Mouse (Mus musculus): ENCODE measurements around the gene Lrrfip2. TPM values are rescaled to one million over a fixed set of nuclear protein-coding genes. Genes with fewer than 3 reads are reported as not detected.

Lrrfip2 gene
- polyA plus RNA-seq, 1 experiment from 2014 or later: 37.8 TPM

DNA sequence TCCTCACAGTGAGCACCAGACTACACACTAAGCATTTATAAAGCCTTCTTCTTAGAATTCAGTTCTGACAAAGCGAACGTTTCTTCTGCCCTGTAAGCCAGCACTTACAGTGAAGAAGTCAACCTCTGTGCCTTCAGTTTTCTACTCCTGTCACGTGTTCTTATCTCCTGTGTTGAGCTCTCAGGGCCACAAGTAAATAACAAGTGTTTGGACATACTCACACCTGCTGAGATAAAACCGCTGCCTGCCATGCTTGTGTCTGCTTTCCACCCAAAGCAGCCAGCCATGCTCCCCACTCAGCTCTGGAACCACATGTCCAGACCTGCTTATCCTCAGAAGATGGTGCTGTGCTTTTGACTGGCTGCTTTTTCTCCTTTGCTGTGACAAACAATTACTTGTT, 49.2 kb downstream of the Lrrfip2 start:
- Histone ChIP-seq H3K9ac (ENCODE audit: low read depth, low read length) (no peak overlapping the region), H3K9me3 (ENCODE audit: control insufficient read depth, low read length) (no peaks in the 10 kb centered on the region), H3K4me3 (ENCODE audit: low read length) (no peak overlapping the region), H3K27me3 (ENCODE audit: control insufficient read depth, insufficient read depth, low read length) (no peaks in the 10 kb centered on the region), H3K4me1 (ENCODE audit: control insufficient read depth, insufficient read depth, low read length) (0 out of 2 replicates have a peak, but pooled peaks cover 4% of the 10 kb centered on the region), H3K36me3 (ENCODE audit: control insufficient read depth, insufficient read depth, low read length) (no peaks in the 10 kb centered on the region; the same call in 1 of the 2 replicates), H3K4me2 (replicated peaks; ENCODE audit: low read depth, low read length) (no peak overlapping the region), H3K27ac (ENCODE audit: low read depth, low read length) (no peak overlapping the region)
- no peak for ATAC-seq (ENCODE audit: low FRiP score, low TSS enrichment)
- WGBS: 87% methylated on average over 4 of the region's 4 CpGs

DNA sequence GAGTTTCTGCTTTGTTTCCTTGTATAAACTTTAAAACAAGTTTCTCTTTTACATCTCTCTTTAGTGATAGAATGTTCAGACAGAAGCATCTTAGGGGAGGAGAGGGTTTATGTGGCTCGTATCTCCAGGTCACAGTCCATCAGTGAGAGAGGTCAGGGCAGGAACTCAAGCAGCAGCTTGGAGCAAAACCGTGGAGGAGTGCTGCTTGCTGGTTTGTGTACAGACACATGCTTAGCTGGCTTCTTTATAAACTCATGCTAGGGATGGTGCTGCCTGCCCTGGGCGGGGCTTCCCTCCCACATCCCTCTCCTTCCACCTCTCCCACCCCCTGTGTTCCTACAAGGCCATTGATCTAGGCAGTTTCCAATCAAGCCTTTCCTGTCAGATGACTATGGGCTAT, 53.0 kb downstream of the Lrrfip2 start:
- Histone ChIP-seq H3K27me3 (ENCODE audit: control insufficient read depth, insufficient read depth, low read length) (no peaks in the 10 kb centered on the region), H3K9me3 (ENCODE audit: control insufficient read depth, low read length) (no peaks in the 10 kb centered on the region), H3K36me3 (ENCODE audit: control insufficient read depth, insufficient read depth, low read length) (no peaks in the 10 kb centered on the region), H3K4me1 (ENCODE audit: control insufficient read depth, insufficient read depth, low read length) (0 out of 2 replicates have a peak, but pooled peaks cover 4% of the 10 kb centered on the region), H3K4me2 (replicated peaks; ENCODE audit: low read depth, low read length) (no peak overlapping the region), H3K4me3 (ENCODE audit: low read length) (no peak overlapping the region), H3K27ac (ENCODE audit: low read depth, low read length) (no peak overlapping the region), H3K9ac (ENCODE audit: low read depth, low read length) (no peak overlapping the region)
- 20% methylated on average over 3 of the region's 3 CpGs for WGBS
- ATAC-seq (ENCODE audit: low FRiP score, low TSS enrichment): peak; percentile 72

DNA sequence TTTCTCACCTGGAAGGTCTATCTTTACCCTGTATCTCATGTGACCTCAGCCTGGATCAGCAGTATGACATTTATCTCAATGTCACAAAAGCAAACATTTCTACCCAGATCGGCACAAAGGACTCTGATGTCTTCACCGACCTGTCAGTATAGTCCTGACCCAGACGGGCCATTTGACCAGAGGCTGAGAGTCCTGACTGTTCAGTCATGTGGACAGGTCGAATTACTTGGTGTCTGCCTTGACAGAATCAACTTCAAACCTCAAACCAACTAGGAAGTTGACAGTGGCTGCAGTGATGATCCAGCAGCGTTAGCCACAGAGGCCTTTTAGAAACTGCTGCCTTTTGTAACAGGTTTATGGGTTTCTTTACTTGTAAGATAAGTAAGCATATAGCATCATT, 56.7 kb downstream of the Lrrfip2 start:
- Histone ChIP-seq H3K27ac (ENCODE audit: low read depth, low read length) (no peak overlapping the region), H3K4me2 (replicated peaks; ENCODE audit: low read depth, low read length) (no peak overlapping the region), H3K9me3 (ENCODE audit: control insufficient read depth, low read length) (no peaks in the 10 kb centered on the region), H3K27me3 (ENCODE audit: control insufficient read depth, insufficient read depth, low read length) (no peaks in the 10 kb centered on the region), H3K4me1 (ENCODE audit: control insufficient read depth, insufficient read depth, low read length) (0 out of 2 replicates have a peak, but pooled peaks cover 4% of the 10 kb centered on the region), H3K36me3 (ENCODE audit: control insufficient read depth, insufficient read depth, low read length) (no peaks in the 10 kb centered on the region), H3K9ac (ENCODE audit: low read depth, low read length) (no peak overlapping the region), H3K4me3 (ENCODE audit: low read length) (no peak overlapping the region)
- ATAC-seq (ENCODE audit: low FRiP score, low TSS enrichment): no peak
- WGBS: 35% methylated on average over 5 of the region's 5 CpGs

DNA sequence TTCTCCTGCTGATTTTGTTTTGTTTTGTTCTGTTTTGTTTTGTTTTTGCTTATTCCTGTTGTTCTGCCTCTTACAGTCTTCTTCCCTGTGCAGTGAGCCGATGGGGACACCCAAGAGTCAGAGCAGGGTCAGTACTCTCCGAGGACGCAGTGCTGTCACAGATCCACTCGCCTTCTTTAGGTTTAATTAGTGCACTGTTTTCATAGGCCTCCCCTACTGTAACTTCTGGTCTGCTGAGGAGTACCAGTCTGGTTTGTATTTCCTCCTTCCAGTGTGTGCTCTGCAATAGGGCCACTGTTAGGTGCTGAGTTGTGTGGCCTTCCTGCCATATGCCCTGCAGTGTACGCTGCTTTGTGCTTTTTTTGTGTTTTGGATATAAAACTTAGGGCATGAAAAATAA, 61.6 kb downstream of the Lrrfip2 start:
- H3K4me2 ChIP-seq (replicated peaks; ENCODE audit: low read depth, low read length): no peak overlapping the region
- no peak overlapping the region for H3K4me3 ChIP-seq (ENCODE audit: low read length)
- no peak overlapping the region for H3K9ac ChIP-seq (ENCODE audit: low read depth, low read length)
- H3K27me3 ChIP-seq (ENCODE audit: control insufficient read depth, insufficient read depth, low read length): no peaks in the 10 kb centered on the region
- no peak overlapping the region for H3K27ac ChIP-seq (ENCODE audit: low read depth, low read length)
- peak; percentile 79 for ATAC-seq (ENCODE audit: low FRiP score, low TSS enrichment)
- no peaks in the 10 kb centered on the region for H3K36me3 ChIP-seq (ENCODE audit: control insufficient read depth, insufficient read depth, low read length)
- 37% methylated on average over 5 of the region's 5 CpGs for WGBS
- H3K4me1 ChIP-seq (ENCODE audit: control insufficient read depth, insufficient read depth, low read length): no peaks in the 10 kb centered on the region
- H3K9me3 ChIP-seq (ENCODE audit: control insufficient read depth, low read length): no peaks in the 10 kb centered on the region

DNA sequence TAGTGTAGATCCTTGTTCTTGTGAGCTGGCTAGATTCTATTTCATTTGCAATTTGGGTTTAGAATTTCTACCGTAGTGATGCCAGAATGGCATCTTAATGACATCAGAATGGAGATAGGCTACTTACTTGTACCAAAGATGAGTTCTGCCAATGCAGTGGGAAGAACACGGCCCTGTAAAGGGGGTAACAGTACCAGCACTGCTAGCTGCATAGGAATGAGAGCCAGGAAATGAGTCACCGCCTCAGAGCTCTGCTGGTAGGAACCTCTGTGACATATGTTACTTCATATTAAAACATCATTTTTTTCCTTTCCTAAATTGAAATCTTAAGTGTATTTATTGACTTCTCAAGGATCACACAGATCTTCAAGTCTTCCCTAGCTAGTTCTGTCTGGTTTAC, 64.8 kb downstream of the Lrrfip2 start:
- Histone ChIP-seq H3K36me3 (ENCODE audit: control insufficient read depth, insufficient read depth, low read length) (no peaks in the 10 kb centered on the region), H3K4me1 (ENCODE audit: control insufficient read depth, insufficient read depth, low read length) (no peaks in the 10 kb centered on the region), H3K9ac (ENCODE audit: low read depth, low read length) (no peak overlapping the region), H3K4me3 (ENCODE audit: low read length) (no peak overlapping the region), H3K4me2 (replicated peaks; ENCODE audit: low read depth, low read length) (no peak overlapping the region), H3K27ac (ENCODE audit: low read depth, low read length) (no peak overlapping the region), H3K9me3 (ENCODE audit: control insufficient read depth, low read length) (no peaks in the 10 kb centered on the region), H3K27me3 (ENCODE audit: control insufficient read depth, insufficient read depth, low read length) (no peaks in the 10 kb centered on the region)
- 75% methylated on average over 3 of the region's 3 CpGs for WGBS
- no peak for ATAC-seq (ENCODE audit: low FRiP score, low TSS enrichment)

DNA sequence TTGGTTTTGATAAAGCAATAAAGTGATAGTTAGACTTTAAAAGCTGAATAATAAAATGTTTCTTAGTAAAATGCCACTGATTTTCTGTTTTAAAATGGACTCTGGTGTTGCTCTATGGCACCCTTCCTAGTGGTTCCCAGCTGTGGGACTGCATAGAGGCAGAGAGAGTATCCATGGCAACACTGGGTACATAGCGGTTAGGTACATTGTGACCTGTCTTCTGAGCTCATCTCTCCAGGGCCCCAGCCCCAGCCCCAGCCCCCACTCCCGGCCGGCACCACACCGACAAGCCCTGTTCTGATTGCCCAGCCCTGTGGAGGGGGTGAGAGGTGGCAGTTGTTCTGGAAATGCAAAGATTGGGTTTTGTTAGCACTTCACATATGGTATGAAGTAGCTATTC, 67.5 kb downstream of the Lrrfip2 start:
- H3K27ac ChIP-seq (ENCODE audit: low read depth, low read length): no peak overlapping the region
- no peaks in the 10 kb centered on the region for H3K27me3 ChIP-seq (ENCODE audit: control insufficient read depth, insufficient read depth, low read length)
- H3K36me3 ChIP-seq (ENCODE audit: control insufficient read depth, insufficient read depth, low read length): 0 out of 2 replicates have a peak, but pooled peaks cover 1% of the 10 kb centered on the region
- no peaks in the 10 kb centered on the region for H3K4me1 ChIP-seq (ENCODE audit: control insufficient read depth, insufficient read depth, low read length)
- 76% methylated on average over 4 of the region's 4 CpGs for WGBS
- H3K9me3 ChIP-seq (ENCODE audit: control insufficient read depth, low read length): no peaks in the 10 kb centered on the region
- H3K4me2 ChIP-seq (replicated peaks; ENCODE audit: low read depth, low read length): no peak overlapping the region
- H3K9ac ChIP-seq (ENCODE audit: low read depth, low read length): no peak overlapping the region
- no peak for ATAC-seq (ENCODE audit: low FRiP score, low TSS enrichment)
- H3K4me3 ChIP-seq (ENCODE audit: low read length): no peak overlapping the region

DNA sequence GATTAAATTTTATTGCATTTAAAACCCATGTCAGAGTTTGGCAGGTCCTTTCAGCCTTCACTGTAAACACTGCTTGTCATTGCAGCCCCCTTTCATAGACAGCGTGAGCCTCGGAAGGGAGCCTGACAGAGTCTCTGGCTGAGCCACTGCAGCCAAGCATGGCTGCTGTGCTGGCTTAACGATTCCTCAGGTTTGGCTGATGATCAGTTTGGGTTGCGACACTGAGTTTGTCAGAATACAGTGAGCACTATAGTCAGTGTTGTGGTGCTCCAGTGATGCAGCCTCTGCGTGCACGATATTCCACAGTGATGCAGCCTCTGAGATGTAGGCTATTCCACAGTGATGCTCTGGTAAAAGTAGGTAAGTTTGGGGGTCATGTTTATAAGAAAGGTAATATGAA, 69.5 kb downstream of the Lrrfip2 start:
- no peak overlapping the region for H3K27ac ChIP-seq (ENCODE audit: low read depth, low read length)
- H3K27me3 ChIP-seq (ENCODE audit: control insufficient read depth, insufficient read depth, low read length): no peaks in the 10 kb centered on the region
- no peaks in the 10 kb centered on the region for H3K4me1 ChIP-seq (ENCODE audit: control insufficient read depth, insufficient read depth, low read length)
- no peak overlapping the region for H3K9ac ChIP-seq (ENCODE audit: low read depth, low read length)
- no peak overlapping the region for H3K4me2 ChIP-seq (replicated peaks; ENCODE audit: low read depth, low read length)
- 85% methylated on average over 6 of the region's 6 CpGs for WGBS
- no peak overlapping the region for H3K4me3 ChIP-seq (ENCODE audit: low read length)
- no peak for ATAC-seq (ENCODE audit: low FRiP score, low TSS enrichment)
- 0 out of 2 replicates have a peak, but pooled peaks cover 6% of the 10 kb centered on the region for H3K36me3 ChIP-seq (ENCODE audit: control insufficient read depth, insufficient read depth, low read length)
- H3K9me3 ChIP-seq (ENCODE audit: control insufficient read depth, low read length): no peaks in the 10 kb centered on the region

DNA sequence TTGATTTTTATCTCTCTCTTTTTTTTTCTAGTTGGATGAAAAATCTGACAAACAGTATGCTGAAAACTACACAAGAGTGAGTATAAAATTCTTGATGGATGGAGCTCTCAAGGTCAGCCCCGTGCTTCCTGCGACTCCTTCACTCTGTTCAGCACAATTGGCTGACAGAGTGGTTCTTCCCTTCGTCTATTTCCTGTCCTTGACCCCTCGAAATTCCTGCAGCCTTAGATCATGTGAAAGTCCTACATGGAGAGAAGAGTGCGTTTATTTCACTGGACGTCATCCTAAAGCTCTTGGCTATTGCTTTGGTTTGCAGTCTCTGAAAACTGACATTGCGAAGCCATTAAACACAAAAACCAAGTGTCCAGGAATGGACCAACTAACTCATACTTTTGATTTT, 71.3 kb downstream of the Lrrfip2 start:
- WGBS: 66% methylated on average over 7 of the region's 7 CpGs
- no peaks in the 10 kb centered on the region for H3K9me3 ChIP-seq (ENCODE audit: control insufficient read depth, low read length)
- H3K27me3 ChIP-seq (ENCODE audit: control insufficient read depth, insufficient read depth, low read length): no peaks in the 10 kb centered on the region
- H3K27ac ChIP-seq (ENCODE audit: low read depth, low read length): no peak overlapping the region
- H3K9ac ChIP-seq (ENCODE audit: low read depth, low read length): no peak overlapping the region
- H3K4me2 ChIP-seq (replicated peaks; ENCODE audit: low read depth, low read length): no peak overlapping the region
- no peaks in the 10 kb centered on the region for H3K4me1 ChIP-seq (ENCODE audit: control insufficient read depth, insufficient read depth, low read length)
- no peak overlapping the region for H3K4me3 ChIP-seq (ENCODE audit: low read length)
- no peak for ATAC-seq (ENCODE audit: low FRiP score, low TSS enrichment)
- peaks cover 6% of the 10 kb centered on the region; the same call in 1 of the 2 replicates for H3K36me3 ChIP-seq (ENCODE audit: control insufficient read depth, insufficient read depth, low read length)

DNA sequence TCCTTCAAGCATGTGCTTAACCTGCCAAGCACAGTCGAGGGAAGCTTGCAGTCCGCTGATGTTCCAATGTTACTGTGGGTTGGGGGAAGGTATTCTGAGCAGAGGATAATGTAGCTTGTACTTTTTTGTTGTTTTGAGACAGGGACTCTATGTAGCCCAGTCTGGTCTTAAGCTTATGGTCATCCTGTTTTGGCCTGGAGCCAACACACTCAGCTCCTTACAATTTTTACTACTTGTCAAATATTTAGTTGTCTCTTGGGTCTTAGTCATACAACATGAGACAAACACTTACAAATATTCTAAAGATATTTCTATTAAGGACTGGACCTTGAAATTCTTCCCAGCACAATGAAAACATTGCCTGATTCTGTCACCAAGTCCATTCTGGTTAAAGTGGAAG, 75.8 kb downstream of the Lrrfip2 start:
- Histone ChIP-seq H3K36me3 (ENCODE audit: control insufficient read depth, insufficient read depth, low read length) (peaks cover 6% of the 10 kb centered on the region; the same call in 1 of the 2 replicates), H3K9me3 (ENCODE audit: control insufficient read depth, low read length) (no peaks in the 10 kb centered on the region), H3K4me2 (replicated peaks; ENCODE audit: low read depth, low read length) (no peak overlapping the region), H3K27ac (ENCODE audit: low read depth, low read length) (no peak overlapping the region), H3K27me3 (ENCODE audit: control insufficient read depth, insufficient read depth, low read length) (no peaks in the 10 kb centered on the region), H3K4me1 (ENCODE audit: control insufficient read depth, insufficient read depth, low read length) (no peaks in the 10 kb centered on the region), H3K9ac (ENCODE audit: low read depth, low read length) (no peak overlapping the region), H3K4me3 (ENCODE audit: low read length) (no peak overlapping the region)
- 85% methylated on average over 2 of the region's 2 CpGs for WGBS
- no peak for ATAC-seq (ENCODE audit: low FRiP score, low TSS enrichment)

All from kidney, embryonic 14.5 days (tissue).